Mouse (Mus musculus) heart, embryonic 11.5 days (tissue): Measurements from ENCODE around the gene Pianp. TPM values are rescaled to one million over a fixed set of nuclear protein-coding genes. Genes with fewer than 3 reads are reported as not detected.

Experiments
- ATAC-seq: fragments of 200-750 bp; cut with Nextera tagmentation; replicated peaks from 2 replicates; pipeline ENCODE4 v1.8.0; 2017; ENCODE audit warnings: moderate library complexity; ENCODE audit not compliant: insufficient number of reproducible peaks, low FRiP score, low TSS enrichment
- H3K27ac ChIP-seq: fragments of 300-500 bp; sonication (generic); 2 replicates; pipeline ENCODE4 v1.5.1; 2014; ENCODE audit warnings: mild to moderate bottlenecking, low read depth, low read length
- H3K27me3 ChIP-seq: fragments of 300-500 bp; sonication (generic); 2 replicates; pipeline ENCODE4 v1.6.1; 2014; ENCODE audit warnings: mild to moderate bottlenecking, low read length, mixed read lengths; ENCODE audit not compliant: control insufficient read depth, insufficient read depth
- H3K36me3 ChIP-seq: fragments of 300-500 bp; sonication (generic); 2 replicates; pipeline ENCODE4 v1.6.1; 2014; ENCODE audit warnings: mild to moderate bottlenecking, low read length, moderate library complexity, mixed read lengths; ENCODE audit not compliant: control insufficient read depth, insufficient read depth
- H3K4me1 ChIP-seq: fragments of 300-500 bp; sonication (generic); 2 replicates; pipeline ENCODE4 v1.6.1; 2014; ENCODE audit warnings: low read length; ENCODE audit not compliant: control insufficient read depth, insufficient read depth
- H3K4me2 ChIP-seq: fragments of 300-500 bp; sonication (generic); 2 replicates; pipeline ENCODE4 v1.6.1; 2014; ENCODE audit warnings: mild to moderate bottlenecking, moderate library complexity
- H3K4me3 ChIP-seq: fragments of 300-500 bp; sonication (generic); 2 replicates; pipeline ENCODE4 v1.5.1; 2014; ENCODE audit warnings: low read depth, low read length
- H3K9ac ChIP-seq: fragments of 300-500 bp; sonication (generic); 2 replicates; pipeline ENCODE4 v1.6.1; 2014; ENCODE audit warnings: mild to moderate bottlenecking, low read depth, low read length, moderate library complexity
- H3K9me3 ChIP-seq: fragments of 300-500 bp; sonication (generic); replicated peaks from 2 replicates; pipeline ENCODE4 v1.6.1; 2016; ENCODE audit warnings: low read length; ENCODE audit not compliant: control insufficient read depth
- whole genome bisulfite sequencing: fragments of 180-500 bp; shearing (Covaris S2); extraction: QIAGEN DNeasy Blood & Tissue Kit; methylation state at CpG from one replicate; pipeline ENCODE4 v1.1.7; 2014; ENCODE audit not compliant: insufficient replicate concordance; 5-methylcytosine and 5-hydroxymethylcytosine counted together
- polyA plus RNA-seq: library from polyadenylated mRNA; unstranded; fragments of >200 nt; fragmentation: Nextera tagmentation; extraction: Ambion mirVana; gene quantifications from 2 replicates; pipeline ENCODE4 v1.2.1, GENCODE M21; 2014

Gene Pianp
- polyA plus RNA-seq, 1 experiment from 2014 or later = not detected

- H3K4me3 ChIP-seq = peak overlapping the region; percentile 70
- ATAC-seq = no peak
- peaks cover 6% of the 10 kb centered on the region for H3K4me1 ChIP-seq
- peak overlapping the region; percentile 95 for H3K4me2 ChIP-seq
- peaks cover 4% of the 10 kb centered on the region for H3K36me3 ChIP-seq
- peak overlapping the region; percentile 85 for H3K27ac ChIP-seq
- no peaks in the 10 kb centered on the region for H3K9me3 ChIP-seq
- no peaks in the 10 kb centered on the region for H3K27me3 ChIP-seq
- peak overlapping the region; percentile 86 for H3K9ac ChIP-seq
- WGBS = 15% methylated on average over 15 of the region's 15 CpGs
Measured at GRCm38 (mm10) chr6:124965747-124966146, 30.7 kb upstream of the Pianp start.

GRCm38 (mm10) chr6:124966466-124967118, 29.9 kb upstream of the Pianp start:
- H3K4me3 ChIP-seq = peak overlapping the region; percentile 70
- 95% methylated on average over 7 of the region's 7 CpGs for WGBS

GRCm38 (mm10) chr6:124967766-124968165, 28.7 kb upstream of the Pianp start:
- H3K27ac ChIP-seq = no peak overlapping the region
- peaks cover 6% of the 10 kb centered on the region for H3K4me1 ChIP-seq
- no peak overlapping the region for H3K4me3 ChIP-seq
- no peaks in the 10 kb centered on the region for H3K9me3 ChIP-seq
- 62% methylated on average over 4 of the region's 4 CpGs for WGBS
- H3K27me3 ChIP-seq = no peaks in the 10 kb centered on the region; the same call in 1 of the 2 replicates
- no peak overlapping the region for H3K9ac ChIP-seq
- no peak overlapping the region for H3K4me2 ChIP-seq
- no peak for ATAC-seq
- no peaks in the 10 kb centered on the region for H3K36me3 ChIP-seq

More at GRCm38 (mm10) chr6:124966466-124967118, 29.9 kb upstream of the Pianp start:
- H3K4me1 ChIP-seq = peaks cover 6% of the 10 kb centered on the region
- H3K36me3 ChIP-seq = no peaks in the 10 kb centered on the region
- H3K27ac ChIP-seq = no peak overlapping the region
- no peak for ATAC-seq
- no peaks in the 10 kb centered on the region; the same call in 1 of the 2 replicates for H3K27me3 ChIP-seq
- H3K9me3 ChIP-seq = no peaks in the 10 kb centered on the region
- peak overlapping the region; percentile 95 for H3K4me2 ChIP-seq
- no peak overlapping the region for H3K9ac ChIP-seq

GRCm38 (mm10) chr6:124992241-124992640, 4.3 kb upstream of the Pianp start:
- H3K36me3 ChIP-seq = no peaks in the 10 kb centered on the region
- no peak overlapping the region for H3K4me2 ChIP-seq
- H3K27ac ChIP-seq = no peak overlapping the region
- peaks cover 41% of the 10 kb centered on the region for H3K27me3 ChIP-seq
- peaks cover 6% of the 10 kb centered on the region; the same call in 1 of the 2 replicates for H3K4me1 ChIP-seq
- ATAC-seq = no peak
- no peaks in the 10 kb centered on the region; the same call in 1 of the 2 replicates for H3K9me3 ChIP-seq
- WGBS = 68% methylated on average over 4 of the region's 4 CpGs
- H3K4me3 ChIP-seq = no peak overlapping the region
- no peak overlapping the region for H3K9ac ChIP-seq

- 76% methylated on average over 9 of the region's 9 CpGs for WGBS
- Histone ChIP-seq H3K4me3 (no peak overlapping the region), H3K4me2 (no peak overlapping the region), H3K27ac (no peak overlapping the region), H3K9ac (no peak overlapping the region), H3K27me3 (peaks cover 50% of the 10 kb centered on the region), H3K4me1 (peaks cover 8% of the 10 kb centered on the region; the same call in 1 of the 2 replicates), H3K9me3 (no peaks in the 10 kb centered on the region; the same call in 1 of the 2 replicates), H3K36me3 (no peaks in the 10 kb centered on the region)
- ATAC-seq = no peak
Measured at GRCm38 (mm10) chr6:124993365-124993764, 3.1 kb upstream of the Pianp start.

DNA sequence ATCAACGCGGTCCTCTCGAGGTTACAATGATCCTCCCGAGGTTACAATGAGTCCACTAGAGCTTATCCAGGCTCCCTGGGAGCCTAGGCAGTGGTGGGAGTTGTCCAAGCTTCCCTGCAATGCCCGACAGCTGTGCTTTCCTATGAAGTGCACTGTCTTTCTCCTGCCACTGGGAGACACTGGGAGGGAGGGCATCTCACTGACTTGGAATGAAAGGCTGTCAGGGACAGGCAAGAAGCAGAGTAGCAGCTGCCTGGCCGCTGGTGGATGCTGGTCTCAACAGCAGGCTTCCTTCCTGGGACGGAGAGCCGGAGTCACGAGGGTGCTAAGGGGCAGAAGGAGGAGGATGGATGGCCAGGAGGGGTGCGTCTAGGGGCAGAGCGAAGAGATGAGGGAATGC, 2.6 kb upstream of the Pianp start:
- H3K27ac ChIP-seq = no peak overlapping the region
- H3K9ac ChIP-seq = no peak overlapping the region; the same call in 1 of the 2 replicates
- WGBS = 14% methylated on average over 11 of the region's 11 CpGs
- peaks cover 10% of the 10 kb centered on the region; the same call in 1 of the 2 replicates for H3K4me1 ChIP-seq
- no peaks in the 10 kb centered on the region for H3K36me3 ChIP-seq
- 0 out of 2 replicates have a peak overlapping the region, but pooled peaks have one; percentile 17 for H3K4me2 ChIP-seq
- ATAC-seq = no peak
- H3K4me3 ChIP-seq = no peak overlapping the region
- H3K9me3 ChIP-seq = no peaks in the 10 kb centered on the region; the same call in 1 of the 2 replicates
- peaks cover 55% of the 10 kb centered on the region for H3K27me3 ChIP-seq

GRCm38 (mm10) chr6:124995246-124995645, 1.2 kb upstream of the Pianp start:
- H3K9ac ChIP-seq = no peak overlapping the region
- H3K27me3 ChIP-seq = peaks cover 68% of the 10 kb centered on the region
- H3K4me3 ChIP-seq = no peak overlapping the region
- no peaks in the 10 kb centered on the region for H3K9me3 ChIP-seq
- WGBS = 79% methylated on average over 7 of the region's 7 CpGs
- H3K36me3 ChIP-seq = no peaks in the 10 kb centered on the region
- no peak for ATAC-seq
- peaks cover 10% of the 10 kb centered on the region; the same call in 1 of the 2 replicates for H3K4me1 ChIP-seq
- H3K4me2 ChIP-seq = no peak overlapping the region
- H3K27ac ChIP-seq = no peak overlapping the region

GRCm38 (mm10) chr6:124995831-124996403, 577 bp upstream of the Pianp start:
- Histone ChIP-seq H3K4me3 (peak overlapping the region; percentile 50), H3K4me1 (peaks cover 10% of the 10 kb centered on the region; the same call in 1 of the 2 replicates), H3K9me3 (no peaks in the 10 kb centered on the region), H3K9ac (no peak overlapping the region), H3K4me2 (no peak overlapping the region; the same call in 1 of the 2 replicates), H3K36me3 (no peaks in the 10 kb centered on the region), H3K27ac (no peak overlapping the region), H3K27me3 (peaks cover 75% of the 10 kb centered on the region)
- 41% methylated on average over 8 of the region's 8 CpGs for WGBS
- ATAC-seq = no peak
